Mouse (Mus musculus): ENCODE results near the gene Uggt2.

Gene Uggt2

GRCm38 (mm10) chr14:119098851-119099569 lies at the start of gene Uggt2:
Gene Uggt2, minus strand, starts transcription at chr14:119099430.
- peak; percentile 44 to 82 for DNase-seq (ENCODE audit: low spot score in 2 of 2)

- DNase-seq (ENCODE audit: low spot score in 2 of 2), result no peak
Observed at GRCm38 (mm10) chr14:119139381-119139950, 40.2 kb upstream of the Uggt2 start.

- no peak for DNase-seq (ENCODE audit: low spot score in 2 of 2)
Observed at GRCm38 (mm10) chr14:119138786-119139100, 39.5 kb upstream of the Uggt2 start.

- no peak for DNase-seq (ENCODE audit: low spot score in 2 of 2)
Observed at GRCm38 (mm10) chr14:119137906-119138785, 38.9 kb upstream of the Uggt2 start, which contains the start of gene Hs6st3. Gene Hs6st3, plus strand, starts transcription at chr14:119138341.

- DNase-seq (ENCODE audit: low spot score in 2 of 2), result peak; percentile 69 to 88
Observed at GRCm38 (mm10) chr14:119137512-119137905, 38.3 kb upstream of the Uggt2 start.

GRCm38 (mm10) chr14:119127330-119127729 lies 28.1 kb upstream of the Uggt2 start:
- DNase-seq (ENCODE audit: low spot score in 2 of 2), result no peak

- no peak for DNase-seq (ENCODE audit: low spot score in 2 of 2)
Observed at GRCm38 (mm10) chr14:119125840-119126239, 26.6 kb upstream of the Uggt2 start.

GRCm38 (mm10) chr14:119124061-119124460 lies 24.8 kb upstream of the Uggt2 start:
- no peak for DNase-seq (ENCODE audit: low spot score in 2 of 2)

DNA sequence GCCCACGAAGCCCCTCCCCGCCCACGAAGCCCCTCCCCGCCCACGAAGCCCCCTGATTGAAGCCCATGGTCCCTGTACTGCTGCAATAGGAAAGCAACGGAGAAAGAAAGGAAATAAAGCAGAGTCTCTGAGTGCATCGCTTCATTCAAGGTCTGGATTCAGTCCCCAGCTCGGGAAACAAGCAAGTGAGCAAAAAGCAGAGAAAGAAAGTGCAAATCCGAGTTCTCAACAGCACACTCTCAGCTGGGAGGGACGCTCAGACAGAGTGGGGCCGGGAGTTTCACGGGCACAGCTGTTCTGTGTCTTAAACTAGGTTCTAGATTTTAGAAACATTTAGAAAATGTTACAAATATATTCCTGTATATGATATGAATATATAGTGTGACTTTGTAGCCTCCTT lies 24.4 kb upstream of the Uggt2 start:
- DNase-seq (ENCODE audit: low spot score in 2 of 2), result no peak

GRCm38 (mm10) chr14:119112558-119112957 lies 13.3 kb upstream of the Uggt2 start:
- DNase-seq (ENCODE audit: low spot score in 2 of 2), result no peak

DNA sequence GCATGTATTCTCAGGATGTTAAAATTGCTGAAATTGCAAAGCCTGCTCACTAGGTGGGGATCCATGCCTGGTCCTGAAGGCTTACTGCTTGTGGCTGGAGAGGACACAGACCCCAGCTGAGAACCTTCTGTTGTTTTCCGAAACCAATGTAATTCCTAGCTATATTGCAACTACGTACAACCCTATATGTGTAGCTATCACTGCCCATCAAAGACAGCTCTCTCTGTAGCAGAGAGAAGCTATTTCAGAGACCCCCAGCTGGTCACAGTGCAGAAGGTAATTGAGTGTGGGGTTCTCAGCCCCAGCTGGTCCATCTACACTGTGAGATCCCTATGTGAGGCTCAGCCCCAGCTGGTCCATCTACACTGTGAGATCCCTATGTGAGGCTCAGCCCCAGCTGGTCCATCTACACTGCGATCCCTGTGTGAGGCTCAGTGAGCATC lies 10.6 kb upstream of the Uggt2 start:
- no peak for DNase-seq (ENCODE audit: low spot score in 2 of 2)

DNA sequence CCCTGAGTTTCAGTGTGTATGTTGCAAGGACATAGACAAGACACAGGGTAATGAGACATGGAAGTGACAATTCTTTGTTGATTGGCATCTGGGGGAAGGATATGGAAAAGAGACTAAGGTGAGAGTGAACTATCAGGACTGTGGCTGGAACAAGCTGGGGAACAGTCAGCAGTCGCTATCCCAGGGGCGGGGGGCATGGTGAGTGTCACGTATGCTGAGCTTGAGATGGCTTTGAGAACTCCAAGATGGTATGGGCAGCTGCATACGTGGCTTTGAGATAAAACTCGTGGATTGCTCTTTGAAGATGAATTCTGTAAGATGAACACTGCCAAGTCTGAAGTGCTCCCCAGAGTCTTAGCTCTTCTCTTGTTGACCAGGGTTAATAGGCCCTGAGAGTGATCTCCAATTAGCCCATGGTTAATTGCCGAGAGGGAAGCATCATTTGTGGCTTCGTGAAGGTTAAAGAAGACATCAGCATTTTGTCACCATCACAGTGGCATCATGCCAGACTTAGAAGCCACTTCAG lies 9.6 kb upstream of the Uggt2 start:
- DNase-seq (ENCODE audit: low spot score in 2 of 2), result no peak

DNA sequence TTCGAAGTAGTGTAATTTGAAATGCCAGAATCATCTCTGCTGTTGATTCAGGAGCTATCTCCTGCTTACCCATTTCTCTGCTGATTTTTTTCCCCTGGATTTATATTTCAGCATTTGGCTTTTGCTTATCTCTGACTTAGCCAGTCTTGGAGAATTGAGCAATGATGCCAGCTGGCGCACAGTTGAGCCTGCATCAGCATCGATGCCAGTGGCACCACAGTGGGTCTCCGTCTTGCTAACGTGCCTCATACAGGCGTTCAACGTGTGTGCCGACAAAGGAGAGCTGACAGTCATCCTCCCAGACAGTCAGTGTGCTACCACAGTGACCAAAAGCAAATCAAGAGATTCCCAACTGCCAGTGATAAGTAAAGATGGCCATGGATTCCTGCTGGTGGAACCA lies 8.4 kb upstream of the Uggt2 start:
- DNase-seq (ENCODE audit: low spot score in 2 of 2), result no peak

DNA sequence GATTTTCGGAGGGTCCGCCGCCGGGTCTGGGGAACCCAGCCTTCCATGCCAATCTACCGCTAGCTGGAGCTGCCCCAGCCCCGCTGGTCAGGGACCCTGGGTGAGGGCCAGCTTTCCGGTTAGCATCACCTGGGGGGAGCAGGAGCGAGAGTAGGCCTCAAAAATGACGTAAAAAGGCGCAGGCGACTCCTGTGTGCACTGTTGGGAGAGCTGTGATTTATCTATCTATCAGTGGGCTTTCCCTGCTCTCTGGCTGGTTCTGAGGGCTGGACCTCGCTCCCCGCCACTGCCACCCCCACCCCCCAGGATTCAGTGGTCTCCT lies 301 bp upstream of the Uggt2 start:
- DNase-seq (ENCODE audit: low spot score in 2 of 2), result no peak

DNA sequence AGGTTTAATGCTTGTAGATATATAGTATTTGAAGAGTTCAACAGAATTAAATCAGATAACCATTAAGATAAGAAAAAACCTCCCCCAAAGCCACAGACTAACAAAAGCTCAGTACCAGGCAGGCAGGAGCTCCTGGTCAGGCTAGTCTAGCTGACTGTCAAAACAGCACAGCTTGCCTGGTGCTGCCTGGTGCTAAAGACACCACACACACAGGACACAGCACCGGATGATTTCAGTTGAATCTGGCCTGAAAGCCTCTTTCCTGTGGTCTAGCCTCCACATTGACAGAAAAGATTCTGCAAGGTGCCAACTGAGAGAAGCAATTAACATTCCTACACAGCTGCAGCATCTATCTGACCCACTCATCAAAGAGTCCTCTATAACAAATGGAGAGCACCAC lies 37.4 kb downstream of the Uggt2 start:
- no peak for DNase-seq (ENCODE audit: low spot score in 2 of 2)

- peak in 1 of 2 experiments; percentile 32 for DNase-seq (ENCODE audit: low spot score in 2 of 2)
Observed at GRCm38 (mm10) chr14:119060682-119061081, 38.5 kb downstream of the Uggt2 start.

DNA sequence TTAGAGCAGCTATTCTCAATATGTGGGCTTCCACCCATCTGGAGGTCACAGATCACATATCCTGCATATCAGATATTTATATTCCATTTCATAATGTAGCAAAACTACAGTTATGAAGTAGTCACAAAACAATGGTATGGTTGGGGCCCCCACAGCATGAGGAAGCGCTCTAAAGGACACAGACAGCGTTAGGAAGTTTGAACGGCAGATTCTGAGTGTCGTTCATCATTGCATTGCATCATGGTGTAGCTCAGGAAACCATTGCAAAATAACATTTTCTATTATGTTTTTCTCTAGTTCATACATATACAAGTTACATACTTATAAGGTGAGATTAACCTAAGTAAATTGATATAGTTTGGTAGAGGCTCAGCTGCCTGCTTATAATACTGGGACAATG lies 42.2 kb downstream of the Uggt2 start:
- no peak for DNase-seq (ENCODE audit: low spot score in 2 of 2)

GRCm38 (mm10) chr14:119052969-119053368 lies 46.3 kb downstream of the Uggt2 start:
- DNase-seq (ENCODE audit: low spot score in 2 of 2), result no peak

- DNase-seq (ENCODE audit: low spot score in 2 of 2), result no peak
Observed at GRCm38 (mm10) chr14:119052361-119052760, 46.9 kb downstream of the Uggt2 start.

DNA sequence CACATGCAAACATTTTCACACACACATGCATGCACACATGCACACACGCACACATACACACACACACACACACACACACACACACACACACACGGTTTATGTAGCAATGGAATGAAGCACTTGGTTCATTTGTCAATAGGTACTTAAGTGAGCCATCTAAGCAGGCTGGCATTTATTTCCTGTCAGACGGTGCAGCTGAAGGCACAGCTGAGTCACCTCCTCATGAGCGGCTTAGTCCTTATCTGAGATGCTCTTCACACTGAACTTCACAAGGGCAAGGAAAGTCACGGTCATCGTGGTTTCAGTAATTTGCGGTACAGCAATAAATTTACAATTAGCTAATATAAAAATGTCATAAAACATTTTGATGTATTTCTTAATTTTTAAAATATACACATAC lies 55.5 kb downstream of the Uggt2 start:
- no peak for DNase-seq (ENCODE audit: low spot score in 2 of 2)

DNA sequence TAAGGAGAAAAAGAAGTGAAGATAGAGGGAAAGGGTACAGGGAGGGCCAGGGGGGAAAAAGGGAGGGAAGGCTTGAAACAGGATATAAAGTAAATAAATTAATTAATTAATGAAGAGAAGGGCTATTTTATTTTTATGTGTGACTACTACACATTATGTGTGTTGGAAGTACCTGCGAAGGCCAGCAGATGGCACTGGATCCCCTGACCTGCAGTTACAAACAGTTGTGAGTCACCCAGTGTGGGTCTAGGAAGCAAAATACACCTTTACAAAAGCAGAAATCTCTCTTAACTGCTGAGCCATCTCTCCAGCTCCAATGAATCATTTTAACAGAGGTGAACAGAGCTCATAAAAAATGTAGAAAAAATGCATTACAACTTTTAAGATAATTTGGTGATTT lies 59.0 kb downstream of the Uggt2 start:
- DNase-seq (ENCODE audit: low spot score in 2 of 2), result peak in 1 of 2 experiments; percentile 52

DNA sequence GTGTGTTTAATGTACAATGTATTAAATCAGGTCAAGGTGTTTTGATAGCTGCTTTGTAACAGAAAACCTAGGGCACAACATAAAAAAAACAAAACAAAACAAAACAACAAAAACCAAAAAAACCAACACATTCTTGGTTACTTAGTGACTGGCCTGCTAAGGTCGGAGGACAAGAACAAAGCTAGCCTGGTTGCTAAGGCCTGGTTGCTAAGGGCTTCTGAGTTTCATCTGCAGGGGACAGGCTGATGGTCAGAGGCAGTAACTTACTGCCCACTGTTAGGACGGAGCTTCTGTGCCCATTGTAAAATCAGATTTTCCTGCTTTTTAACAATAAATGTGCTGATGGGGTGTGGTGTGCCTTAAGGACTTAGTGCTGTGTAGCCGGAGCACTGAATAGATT lies 61.5 kb downstream of the Uggt2 start:
- no peak for DNase-seq (ENCODE audit: low spot score in 2 of 2)
